Mouse (Mus musculus): Measurements from ENCODE around the gene 5730455P16Rik. TPM values are rescaled to one million over a fixed set of nuclear protein-coding genes. Genes with fewer than 3 reads are reported as not detected.
"Not testable (repeated sequence)": the region's sequence is repeated elsewhere in the genome, so short reads cannot be mapped to it uniquely, and the experiment has no call there.

5730455P16Rik gene
- total RNA-seq, 1 experiment from 2014 or later = 8.3 TPM

DNA sequence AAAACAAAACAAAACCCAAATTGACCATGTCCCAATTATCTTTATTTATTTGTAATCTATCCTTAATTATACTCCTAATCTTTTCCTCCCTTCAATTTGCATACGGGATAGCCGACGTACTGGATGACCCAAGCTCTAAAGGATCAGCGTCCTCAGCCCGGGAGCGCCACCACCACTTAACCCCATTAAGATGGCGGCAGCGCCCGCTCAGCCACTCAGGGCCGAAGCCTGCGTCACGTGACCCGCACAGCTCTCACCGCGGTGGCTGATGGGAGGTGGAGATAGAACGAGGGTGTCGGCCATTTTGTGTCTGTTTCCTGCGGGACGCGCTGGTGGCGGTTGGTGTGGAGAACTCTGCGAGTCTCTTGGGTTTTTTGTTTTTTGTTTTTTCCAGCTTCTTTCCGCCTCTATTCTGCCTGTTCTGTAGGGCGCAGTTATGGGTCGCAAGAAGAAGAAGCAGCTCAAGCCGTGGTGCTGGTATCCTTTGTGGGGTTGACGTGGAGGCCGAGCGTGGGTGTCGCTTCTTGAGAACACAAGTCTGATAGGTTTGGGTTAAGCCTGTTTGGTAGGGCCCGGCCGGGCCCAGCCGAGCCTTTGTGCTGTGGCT lies 5.3 kb upstream of the 5730455P16Rik start, which contains the start of gene Zfp207:
Gene Zfp207 (plus strand): TSS at position 261 of the 607 bp plus-strand sequence.
- peak; percentile 96 for ATAC-seq (replicated peaks; ENCODE audit: insufficient number of reproducible peaks, low FRiP score, low TSS enrichment, poor library complexity, severe bottlenecking)

DNA sequence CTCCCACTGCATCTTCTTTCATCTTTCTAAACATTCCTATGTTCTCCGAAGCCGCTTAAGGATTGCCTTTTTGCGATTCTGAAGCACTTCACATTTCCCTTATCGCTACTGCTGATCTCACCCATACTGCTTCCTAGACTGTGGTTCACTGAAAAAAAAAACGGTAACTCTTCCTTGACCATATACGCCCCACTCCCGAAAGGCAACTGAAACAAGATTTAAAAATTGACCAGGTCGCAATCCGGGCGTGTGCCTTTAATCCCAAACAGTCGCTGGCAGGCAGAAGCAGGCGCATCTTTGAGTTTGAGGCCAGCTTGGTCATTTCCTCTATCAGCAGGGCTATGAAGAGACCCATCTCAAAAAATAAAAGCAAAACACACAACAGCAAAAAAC lies 4.8 kb upstream of the 5730455P16Rik start:
- ATAC-seq (replicated peaks; ENCODE audit: insufficient number of reproducible peaks, low FRiP score, low TSS enrichment, poor library complexity, severe bottlenecking) = no peak

GRCm38 (mm10) chr11:80379184-80379583 lies 1.4 kb upstream of the 5730455P16Rik start:
- ATAC-seq (replicated peaks; ENCODE audit: insufficient number of reproducible peaks, low FRiP score, low TSS enrichment, poor library complexity, severe bottlenecking) = not testable (repeated sequence)

DNA sequence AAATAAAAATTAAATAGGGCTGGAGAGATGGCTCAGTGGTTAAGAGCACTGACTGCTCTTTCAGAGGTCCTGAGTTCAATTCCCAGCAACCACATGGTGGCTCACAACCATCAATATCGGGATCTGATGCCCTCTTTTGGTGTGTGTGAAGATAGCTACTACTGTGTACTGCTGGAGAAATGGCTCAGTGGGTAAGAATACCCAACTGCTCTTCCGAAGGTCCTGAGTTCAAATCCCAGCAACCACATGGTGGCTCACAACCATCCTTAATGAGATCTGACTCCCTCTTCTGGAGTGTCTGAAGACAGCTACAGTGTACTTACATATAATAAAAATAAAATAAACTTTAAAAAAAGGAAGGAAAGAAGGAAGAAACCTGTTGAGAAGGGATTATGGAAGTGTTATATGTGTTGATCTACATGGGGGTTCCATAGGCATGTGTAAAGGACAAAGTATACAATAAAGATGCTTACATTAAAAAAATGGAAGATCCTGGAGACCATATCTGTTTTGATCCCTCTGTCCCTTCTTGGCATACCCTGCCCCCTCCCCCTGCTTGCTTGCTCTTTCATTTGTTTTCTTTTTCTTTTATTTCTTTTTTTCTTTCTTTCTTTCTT lies 726 bp upstream of the 5730455P16Rik start:
- ATAC-seq (replicated peaks; ENCODE audit: insufficient number of reproducible peaks, low FRiP score, low TSS enrichment, poor library complexity, severe bottlenecking) = not testable (repeated sequence)

DNA sequence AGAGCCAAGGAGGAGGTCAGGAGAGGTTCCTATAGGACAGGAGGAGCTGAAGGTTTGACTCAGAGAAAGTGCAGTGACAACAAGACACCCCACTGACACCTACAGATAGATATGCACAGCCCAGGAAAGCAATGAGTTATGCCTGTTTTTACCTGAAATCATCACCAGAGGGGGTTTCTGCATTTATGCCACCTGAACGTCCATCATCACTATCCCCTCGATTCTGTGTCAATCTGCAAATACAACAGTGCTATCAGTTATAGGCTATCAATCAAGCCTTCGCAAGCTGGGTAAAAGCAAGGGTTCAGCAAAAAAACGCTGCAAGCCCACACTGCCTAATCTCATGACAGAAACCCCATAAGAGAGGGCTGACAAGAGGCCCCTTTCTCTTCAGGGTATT lies 1.2 kb downstream of the 5730455P16Rik start:
- ATAC-seq (replicated peaks; ENCODE audit: insufficient number of reproducible peaks, low FRiP score, low TSS enrichment, poor library complexity, severe bottlenecking) = no peak

GRCm38 (mm10) chr11:80368949-80369348 lies 8.9 kb downstream of the 5730455P16Rik start:
- no peak for ATAC-seq (replicated peaks; ENCODE audit: insufficient number of reproducible peaks, low FRiP score, low TSS enrichment, poor library complexity, severe bottlenecking)

DNA sequence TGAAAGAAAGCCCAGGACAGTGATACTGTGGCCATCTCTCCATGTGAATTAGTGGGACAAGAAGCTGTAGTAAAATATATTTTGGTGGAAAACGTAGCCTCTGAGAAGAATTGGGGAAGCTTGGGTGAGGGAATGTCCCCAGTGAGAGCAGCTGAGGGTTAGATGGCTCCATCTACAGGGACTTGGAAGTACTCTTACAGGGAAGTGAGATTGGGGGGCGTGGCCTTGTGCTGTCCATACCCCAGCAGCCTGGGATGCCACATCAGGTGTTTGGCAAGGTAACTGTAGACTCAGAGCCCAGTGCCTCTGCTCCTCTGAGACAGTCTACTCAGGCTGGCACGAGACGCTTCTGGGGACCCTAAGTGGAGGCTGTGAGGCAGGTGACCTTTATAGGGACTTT lies 23.0 kb downstream of the 5730455P16Rik start:
- peak; percentile 81 for ATAC-seq (replicated peaks; ENCODE audit: insufficient number of reproducible peaks, low FRiP score, low TSS enrichment, poor library complexity, severe bottlenecking)

DNA sequence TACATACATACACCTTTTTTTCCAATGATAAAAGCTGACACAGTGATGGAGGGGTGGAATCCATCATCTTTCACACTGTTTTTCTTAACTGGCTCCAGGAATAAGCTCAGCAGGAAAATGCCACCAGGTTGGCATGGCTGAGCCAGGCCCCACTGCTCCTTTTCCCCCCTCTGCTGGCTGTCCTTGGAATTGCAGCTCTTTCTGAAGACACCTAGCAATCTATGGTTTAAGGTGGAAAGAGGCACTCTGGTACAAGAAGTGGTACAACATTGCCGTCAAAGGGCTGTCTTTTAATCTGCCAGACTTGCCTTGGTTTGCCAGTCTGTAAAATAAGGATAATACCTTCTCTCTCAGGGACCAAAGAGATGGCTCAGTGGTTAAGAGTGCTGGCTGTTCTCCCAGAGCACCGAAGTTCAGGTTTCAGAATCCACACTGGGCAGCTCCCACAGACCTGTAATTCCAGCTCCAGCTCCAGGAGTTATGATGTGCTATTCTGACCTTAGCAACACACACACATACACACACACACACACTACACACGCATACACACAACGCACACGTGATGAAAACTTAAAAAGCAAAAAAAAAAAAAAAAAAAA lies 25.9 kb downstream of the 5730455P16Rik start:
- ATAC-seq (replicated peaks; ENCODE audit: insufficient number of reproducible peaks, low FRiP score, low TSS enrichment, poor library complexity, severe bottlenecking) = peak; percentile 75

DNA sequence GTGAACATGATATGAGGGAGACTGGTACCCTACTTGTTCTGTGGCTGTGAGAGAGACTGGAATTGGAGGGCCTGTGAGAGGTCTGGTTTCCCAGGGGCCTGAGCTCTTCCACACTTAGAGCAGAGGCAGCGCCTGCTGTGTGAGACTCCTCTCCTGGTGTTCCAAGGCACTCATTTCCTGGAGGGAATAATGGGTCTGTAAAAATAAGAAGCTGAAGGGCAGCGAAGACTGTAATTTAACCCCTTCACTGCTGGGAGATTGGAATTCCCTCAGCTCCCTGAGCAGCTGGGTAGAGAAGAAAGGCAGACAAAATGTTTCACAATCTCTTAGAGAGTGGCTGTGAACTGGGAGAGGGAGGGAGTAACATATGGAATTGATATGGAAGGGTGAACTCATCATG lies 35.4 kb downstream of the 5730455P16Rik start:
- no peak for ATAC-seq (replicated peaks; ENCODE audit: insufficient number of reproducible peaks, low FRiP score, low TSS enrichment, poor library complexity, severe bottlenecking)

DNA sequence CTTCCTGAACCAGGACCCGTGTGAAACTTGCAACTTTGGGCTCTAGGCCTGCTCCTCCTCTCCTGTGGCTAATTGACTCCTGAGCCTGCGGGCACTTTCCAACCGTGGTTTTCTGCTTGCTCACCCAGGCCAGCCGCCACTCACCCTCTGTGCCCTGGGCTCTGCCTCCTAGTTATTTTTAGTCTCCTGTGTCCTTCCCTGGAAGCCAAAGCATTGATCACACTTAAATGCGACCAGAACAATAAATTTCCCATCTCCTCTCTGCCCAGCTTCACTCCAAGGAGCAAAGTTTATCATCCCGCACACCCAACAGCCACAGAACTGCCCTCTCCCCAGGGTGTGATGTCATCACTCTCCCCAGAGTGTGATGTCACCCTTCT lies 41.5 kb downstream of the 5730455P16Rik start:
- ATAC-seq (replicated peaks; ENCODE audit: insufficient number of reproducible peaks, low FRiP score, low TSS enrichment, poor library complexity, severe bottlenecking) = no peak

DNA sequence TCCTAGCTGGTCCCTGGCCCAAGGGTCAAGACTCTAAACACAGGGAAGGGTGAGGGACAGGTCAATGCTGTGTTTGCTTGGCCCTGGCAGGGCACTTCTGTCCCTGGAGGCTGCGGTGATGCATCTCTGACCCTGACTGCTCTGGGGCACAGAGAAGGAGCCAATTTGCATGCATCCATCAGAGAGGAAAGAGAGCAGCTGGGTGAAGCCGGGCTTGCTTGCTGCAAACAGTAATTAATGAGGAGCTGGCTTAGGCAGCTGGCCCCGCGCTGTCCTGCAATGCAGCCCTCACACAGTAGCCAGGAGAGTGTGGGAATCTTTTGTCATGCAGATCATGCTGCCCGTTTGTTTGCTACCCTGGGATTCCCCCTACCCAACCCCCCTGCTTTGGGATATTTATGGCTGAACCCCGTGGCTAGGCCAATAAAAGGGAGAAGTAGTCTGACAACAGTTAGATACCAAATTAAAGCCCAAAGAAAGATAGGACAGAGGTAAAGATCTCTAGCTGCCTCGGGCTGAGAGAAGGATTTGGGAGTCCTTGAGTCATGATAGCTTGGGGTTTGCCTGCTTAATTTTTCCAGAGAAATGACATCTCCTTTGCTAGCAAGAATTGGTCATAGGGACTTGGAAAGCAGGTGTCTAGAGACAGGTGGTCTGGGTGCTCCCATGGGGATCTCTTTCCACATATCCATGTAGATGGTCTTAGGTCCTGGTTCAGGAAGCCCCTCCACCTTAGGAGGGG lies 42.1 kb downstream of the 5730455P16Rik start:
- ATAC-seq (replicated peaks; ENCODE audit: insufficient number of reproducible peaks, low FRiP score, low TSS enrichment, poor library complexity, severe bottlenecking) = no peak

DNA sequence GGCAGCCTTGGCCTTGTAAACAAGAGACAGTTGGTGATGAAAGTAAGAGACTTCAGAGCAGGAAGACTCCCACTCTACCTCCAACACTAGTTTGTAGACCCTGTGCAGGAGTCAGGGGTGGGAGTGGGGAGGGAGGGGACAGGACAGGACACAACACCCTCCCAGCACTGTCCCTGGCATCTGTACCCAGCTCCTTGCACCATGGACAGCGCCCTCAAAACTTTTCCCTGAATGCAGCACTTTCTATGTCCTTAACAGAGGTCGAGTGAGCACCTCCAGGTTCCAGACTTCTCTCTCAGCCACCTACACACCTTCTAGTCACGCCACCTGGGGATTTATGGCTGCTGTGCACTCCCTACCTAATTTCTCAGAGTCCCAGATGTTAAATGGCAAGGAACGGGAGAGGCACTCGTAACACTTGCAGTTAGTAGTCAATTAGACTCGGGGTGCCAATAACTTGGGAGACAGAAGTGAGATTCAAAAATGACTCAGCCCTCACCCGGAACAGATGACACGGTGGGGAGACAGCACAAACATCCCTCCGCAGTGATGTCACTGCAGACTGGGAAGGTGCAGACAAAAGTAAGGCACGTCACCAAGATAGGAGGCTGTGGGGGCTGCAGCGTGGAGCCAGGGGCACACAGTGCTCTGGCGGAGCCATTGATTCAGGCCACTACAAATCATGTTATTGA lies 45.0 kb downstream of the 5730455P16Rik start:
- no peak for ATAC-seq (replicated peaks; ENCODE audit: insufficient number of reproducible peaks, low FRiP score, low TSS enrichment, poor library complexity, severe bottlenecking)

DNA sequence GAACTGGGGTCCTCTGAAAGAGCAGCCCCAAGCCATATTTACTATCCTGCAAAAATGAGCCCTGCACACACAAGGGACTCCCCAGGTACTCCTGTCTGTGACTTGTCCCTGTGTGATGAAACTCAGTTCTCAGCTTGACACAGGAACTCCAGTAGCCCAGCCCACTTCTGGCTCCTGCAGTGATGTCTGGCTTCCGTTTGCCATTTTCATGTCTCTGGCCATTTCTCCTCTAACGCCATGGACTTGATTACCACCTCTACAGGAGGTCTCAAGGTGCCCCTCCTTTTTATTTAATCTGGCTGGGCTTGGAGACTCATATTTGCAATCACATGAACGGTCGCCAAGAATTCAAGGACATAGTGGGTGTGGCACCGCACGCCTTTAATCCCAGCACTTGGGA lies 53.2 kb downstream of the 5730455P16Rik start:
- ATAC-seq (replicated peaks; ENCODE audit: insufficient number of reproducible peaks, low FRiP score, low TSS enrichment, poor library complexity, severe bottlenecking) = no peak

DNA sequence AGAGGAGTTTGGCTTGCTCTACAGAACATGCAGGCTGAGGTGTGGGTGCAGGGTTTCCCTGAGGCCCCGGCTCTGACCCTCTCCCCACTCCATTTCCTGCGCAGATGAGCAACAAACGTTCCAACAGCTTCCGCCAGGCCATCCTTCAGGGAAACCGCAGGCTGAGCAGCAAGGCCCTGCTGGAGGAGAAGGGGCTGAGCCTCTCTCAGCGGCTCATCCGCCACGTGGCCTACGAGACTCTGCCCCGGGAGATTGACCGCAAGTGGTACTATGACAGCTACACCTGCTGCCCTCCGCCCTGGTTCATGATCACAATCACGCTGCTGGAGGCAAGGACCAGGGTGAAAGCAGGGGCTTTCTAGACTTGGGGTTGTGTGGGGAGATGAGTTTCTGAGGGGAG lies 54.6 kb downstream of the 5730455P16Rik start:
- no peak for ATAC-seq (replicated peaks; ENCODE audit: insufficient number of reproducible peaks, low FRiP score, low TSS enrichment, poor library complexity, severe bottlenecking)

- no peak for ATAC-seq (replicated peaks; ENCODE audit: insufficient number of reproducible peaks, low FRiP score, low TSS enrichment, poor library complexity, severe bottlenecking)
Observed at GRCm38 (mm10) chr11:80315743-80316639, 61.8 kb downstream of the 5730455P16Rik start.

DNA sequence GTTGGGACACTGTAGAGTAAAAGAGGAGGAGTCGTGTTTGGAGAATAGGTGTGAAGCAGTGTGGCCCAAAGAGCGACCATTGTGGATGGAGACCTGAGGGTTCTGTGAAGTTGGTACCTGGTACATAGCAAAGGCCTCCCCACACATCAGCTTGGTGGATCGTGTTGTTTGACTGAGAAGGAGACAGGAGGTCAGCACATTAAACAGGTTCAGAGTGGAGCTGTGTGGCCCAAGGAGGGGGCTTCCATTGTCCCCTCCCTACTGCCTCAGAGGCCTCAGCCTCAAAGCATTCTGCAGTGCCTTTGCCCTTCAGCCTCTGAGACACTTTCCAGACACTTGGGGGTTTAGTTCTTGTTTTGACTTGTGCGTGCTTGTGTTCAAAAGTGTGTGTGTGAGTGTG lies 63.9 kb downstream of the 5730455P16Rik start:
- no peak for ATAC-seq (replicated peaks; ENCODE audit: insufficient number of reproducible peaks, low FRiP score, low TSS enrichment, poor library complexity, severe bottlenecking)

GRCm38 (mm10) chr11:80313462-80313861 lies 64.4 kb downstream of the 5730455P16Rik start:
- no peak for ATAC-seq (replicated peaks; ENCODE audit: insufficient number of reproducible peaks, low FRiP score, low TSS enrichment, poor library complexity, severe bottlenecking)

DNA sequence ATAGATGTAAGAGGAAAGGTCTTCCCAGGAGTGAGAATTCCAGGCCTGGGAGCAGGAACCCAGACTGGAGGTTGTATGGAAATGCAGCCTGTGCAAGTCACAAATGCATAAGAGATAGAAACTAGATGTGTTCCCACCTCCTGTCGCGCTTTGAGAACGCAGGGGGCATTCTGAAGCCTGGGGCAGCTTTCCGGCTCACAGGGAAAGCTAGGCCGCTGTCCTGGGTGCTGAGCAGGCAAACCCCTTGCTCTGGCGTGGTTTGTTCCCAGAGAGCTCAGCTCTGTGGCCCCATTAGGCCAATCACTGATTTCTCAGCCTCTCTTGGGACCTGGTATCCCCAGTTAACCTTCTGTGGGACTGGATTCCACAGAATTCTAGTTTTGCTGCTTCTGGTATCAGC lies 65.3 kb downstream of the 5730455P16Rik start:
- ATAC-seq (replicated peaks; ENCODE audit: insufficient number of reproducible peaks, low FRiP score, low TSS enrichment, poor library complexity, severe bottlenecking) = no peak
